Comparison of ENCODE assay signal across 8 mouse cellular contexts in genomic region chr17:43016371-43017331, GRCm38 (mm10). TPM values are rescaled to one million over a fixed set of nuclear protein-coding genes. Genes with fewer than 3 reads are reported as not detected.
DNase-seq lines count a peak whose midpoint lies in the region; ATAC-seq lines count a peak whose summit lies in the region.

Tnfrsf21 (plus strand) TSS chr17:43016555.

- peak within 1 kb of the TSS; percentile 99 for H3K4me2 ChIP-seq in heart, embryonic 14.5 days (ENCODE audit: low read length)
- H3K4me2 ChIP-seq in liver, embryonic 12.5 days: peak within 1 kb of the TSS; percentile 84

- peak; percentile 89 for ATAC-seq in heart, embryonic 14.5 days (ENCODE audit: insufficient number of reproducible peaks, insufficient read depth, low FRiP score, low read depth)
- ATAC-seq in liver, embryonic 12.5 days: peak; percentile 88

- H3K27me3 ChIP-seq in forebrain, embryonic 10.5 days (ENCODE audit: poor library complexity, severe bottlenecking): no peaks in the 10 kb centered on the region
- peaks cover 10% of the 10 kb centered on the region; the same call in 1 of the 2 replicates for H3K27me3 ChIP-seq in heart, embryonic 14.5 days (ENCODE audit: control insufficient read depth, insufficient read depth, low read length)
- H3K27me3 ChIP-seq in liver, embryonic 12.5 days (replicated peaks): peaks cover 10% of the 10 kb centered on the region
- no peaks in the 10 kb centered on the region for H3K27me3 ChIP-seq in splenic B cell, adult 2 months (ENCODE audit: control insufficient read depth, insufficient read depth, low read length, poor library complexity, severe bottlenecking)

- H3K27ac ChIP-seq in forebrain, embryonic 10.5 days: peak within 1 kb of the TSS; percentile 95
- H3K27ac ChIP-seq in heart, embryonic 14.5 days (replicated peaks in 1 of 2; ENCODE audit: control insufficient read depth in 1 of 2, insufficient read depth in 1 of 2, low read depth in 2 of 2, low read length in 2 of 2): peak within 1 kb of the TSS; percentile 2 to 33; a peak in 2 of 4 replicates
- peak within 1 kb of the TSS; percentile 89 for H3K27ac ChIP-seq in liver, embryonic 12.5 days

- WGBS in forebrain, embryonic 10.5 days: under 1% methylated on average over 75 of the region's 80 CpGs
- under 1% methylated on average over 68 of the region's 80 CpGs for WGBS in heart, embryonic 14.5 days
- WGBS in liver, embryonic 12.5 days (ENCODE audit: insufficient replicate concordance): under 1% methylated on average over 80 of the region's 80 CpGs

- peak within 1 kb of the TSS; percentile 80 for H3K9ac ChIP-seq in heart, embryonic 14.5 days (ENCODE audit: low read length)
- H3K9ac ChIP-seq in liver, embryonic 12.5 days: peak within 1 kb of the TSS; percentile 97

- peaks cover 15% of the 10 kb centered on the region for H3K4me1 ChIP-seq in forebrain, embryonic 10.5 days
- no peaks in the 10 kb centered on the region for H3K4me1 ChIP-seq in heart, embryonic 14.5 days (ENCODE audit: control insufficient read depth in 2 of 2, insufficient read depth in 2 of 2, low read length in 2 of 2)
- H3K4me1 ChIP-seq in liver, embryonic 12.5 days: peaks cover 47% of the 10 kb centered on the region

- H3K4me3 ChIP-seq in forebrain, embryonic 10.5 days: peak within 1 kb of the TSS; percentile 90
- peak within 1 kb of the TSS; percentile 73 to 74 for H3K4me3 ChIP-seq in heart, embryonic 14.5 days (ENCODE audit: control insufficient read depth in 1 of 2, insufficient read depth in 1 of 2, low read depth in 1 of 2, low read length in 2 of 2)
- peak within 1 kb of the TSS; percentile 91 for H3K4me3 ChIP-seq in liver, embryonic 12.5 days

- DNase-seq in CD4-positive helper T cell, adult 2 months (ENCODE audit: low read depth, low spot score): peak; percentile 56
- DNase-seq in c-Kit-positive CD71-positive TER-119-negative erythroid progenitor cells, embryonic 14.5 days (ENCODE audit: low read depth): peak; percentile 93
- peak; percentile 93 for DNase-seq in forebrain, embryonic 10.5 days (ENCODE audit: extremely low spot score, low spot score)
- DNase-seq in kidney, postnatal 14 days: peak; percentile 95
- peak; percentile 47 for DNase-seq in naive thymus-derived CD4-positive, alpha-beta T cell, adult 2 months (ENCODE audit: low read depth)
- peak; percentile 86 for DNase-seq in splenic B cell, adult 2 months (ENCODE audit: low read depth, low spot score)

- peaks cover 16% of the 10 kb centered on the region for H3K36me3 ChIP-seq in forebrain, embryonic 10.5 days (replicated peaks)
- H3K36me3 ChIP-seq in heart, embryonic 14.5 days (ENCODE audit: control insufficient read depth, insufficient read depth, low read length): no peaks in the 10 kb centered on the region
- H3K36me3 ChIP-seq in liver, embryonic 12.5 days: peaks cover 26% of the 10 kb centered on the region
- H3K36me3 ChIP-seq in splenic B cell, adult 2 months (ENCODE audit: control insufficient read depth, insufficient read depth, low read length, poor library complexity, severe bottlenecking): no peaks in the 10 kb centered on the region

- no peaks in the 10 kb centered on the region for H3K9me3 ChIP-seq in forebrain, embryonic 10.5 days
- H3K9me3 ChIP-seq in heart, embryonic 14.5 days (ENCODE audit: control insufficient read depth, low read length): no peaks in the 10 kb centered on the region
- H3K9me3 ChIP-seq in liver, embryonic 12.5 days (replicated peaks): no peaks in the 10 kb centered on the region

RNA-seq across cellular contexts. Expression of gene Tnfrsf21, which starts in this region (rescaled TPM):
- 24.5 and 26.8 TPM in 2 replicates for polyA plus RNA-seq in forebrain, embryonic 10.5 days (2016; fragmentation: Nextera tagmentation; extraction: Ambion mirVana)
- 9.6 and 10.8 TPM in 2 replicates for polyA plus RNA-seq in heart, embryonic 14.5 days (2014; fragmentation: Nextera tagmentation; extraction: Ambion mirVana)
- polyA plus RNA-seq in liver, embryonic 12.5 days (2016; fragmentation: Nextera tagmentation; extraction: Ambion mirVana): 41.9 and 43.1 TPM in 2 replicates

Comparison
In these comparisons a context has a peak if more than half of its experiments do, and no peak if none do; other contexts are left out.
1. Peak in every context shown above with its lines: DNase-seq, ATAC-seq, H3K4me3 ChIP-seq and H3K27ac ChIP-seq.
2. H3K27ac ChIP-seq: peak in every context shown above with its lines; median percentile 95 in forebrain, embryonic 10.5 days; 89 in liver, embryonic 12.5 days; 18 in heart, embryonic 14.5 days.